Mouse (Mus musculus): ENCODE data around the gene 1700049E17Rik1.
"Not testable (repeated sequence)": the region's sequence is repeated elsewhere in the genome, so short reads cannot be mapped to it uniquely, and the experiment has no call there.

The 1700049E17Rik1 gene

DNA sequence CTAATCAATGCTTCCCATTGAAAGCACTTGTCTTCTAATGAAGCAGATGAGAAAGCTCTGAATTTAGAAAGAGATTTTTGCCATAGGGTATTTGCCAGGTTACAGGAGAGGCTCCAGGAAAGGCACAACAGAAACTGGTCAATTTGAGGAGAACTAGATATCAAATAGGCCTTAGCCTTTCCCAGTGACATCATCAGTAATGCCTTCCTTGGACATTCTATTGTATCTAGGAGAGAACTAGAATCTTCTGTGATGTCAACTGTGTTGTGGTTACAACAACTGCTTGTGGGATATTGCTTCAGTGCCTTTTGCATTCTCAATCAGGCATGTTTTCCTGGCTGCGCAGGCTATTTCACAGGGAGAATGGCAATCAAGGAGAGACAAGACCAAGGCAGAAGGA lies at the start of gene 1700049E17Rik1:
TSS of gene 1700049E17Rik1 (plus strand) at position 301 of the 400 bp plus-strand sequence.
- DNase-seq = not testable (repeated sequence)

DNA sequence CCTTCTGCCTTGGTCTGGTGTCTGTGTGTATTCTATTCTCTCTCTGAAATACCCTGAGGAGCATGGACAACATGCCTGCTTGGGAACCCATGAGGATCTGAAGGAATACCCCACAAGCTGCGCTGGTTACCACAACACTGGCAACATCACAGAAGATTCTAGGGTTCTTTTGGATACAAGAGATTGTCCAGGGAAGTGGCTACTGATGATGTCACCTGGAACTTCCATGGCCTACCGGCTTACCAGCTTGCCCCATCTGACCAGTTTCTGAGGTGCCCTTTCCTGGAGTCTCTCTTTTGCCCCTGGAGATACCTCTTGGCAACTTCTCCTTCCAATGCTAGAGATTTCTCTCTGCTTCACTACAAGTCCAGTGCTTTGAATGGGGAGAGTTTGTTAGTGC lies 17.6 kb upstream of the 1700049E17Rik1 start, which contains the start of gene Gm7980:
TSS of gene Gm7980 (minus strand) at position 101 of the 400 bp plus-strand sequence.
- not testable (repeated sequence) for DNase-seq

DNA sequence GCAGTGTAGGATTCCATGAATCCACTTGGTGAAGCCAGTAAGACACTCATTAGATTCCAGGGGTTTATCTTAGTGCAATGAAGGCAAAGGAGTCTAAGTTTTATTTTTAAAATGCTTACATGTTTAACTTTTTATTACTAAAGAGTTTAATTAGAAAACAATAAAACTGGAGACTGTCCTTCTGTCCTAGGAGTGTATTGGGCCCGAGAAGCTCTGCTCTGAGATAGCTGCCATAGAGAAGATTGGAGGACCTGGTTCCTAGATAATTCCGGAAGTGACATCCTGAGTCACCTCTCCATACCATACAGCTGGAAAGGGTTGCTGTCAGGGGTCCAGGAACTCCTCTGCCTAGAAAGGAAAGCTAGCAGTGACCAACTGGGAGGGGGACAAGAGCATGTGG lies 18.9 kb downstream of the 1700049E17Rik1 start, which contains the start of gene 1700024B05Rik:
TSS of gene 1700024B05Rik (plus strand) at position 301 of the 400 bp plus-strand sequence.
- DNase-seq = not testable (repeated sequence)

DNA sequence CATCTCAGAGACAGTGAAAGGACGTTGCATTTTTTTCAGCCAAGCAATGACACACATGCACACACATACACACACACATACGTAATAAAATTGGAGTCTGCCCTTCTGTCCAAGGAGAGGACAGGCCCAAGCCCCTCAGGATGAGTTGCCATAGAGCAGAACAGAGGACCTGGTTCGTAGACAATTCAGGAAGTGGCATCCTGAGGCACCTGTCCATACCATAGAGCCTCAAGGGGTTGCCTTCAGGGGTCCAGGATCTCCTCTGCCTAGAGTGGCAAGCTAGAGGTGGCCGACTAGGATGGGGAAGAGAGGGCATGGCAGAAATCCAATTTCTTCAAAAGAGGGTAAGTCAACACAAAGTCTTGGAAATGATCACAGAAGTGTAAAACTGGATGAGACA lies 39.3 kb downstream of the 1700049E17Rik1 start:
- not testable (repeated sequence) for DNase-seq

DNA sequence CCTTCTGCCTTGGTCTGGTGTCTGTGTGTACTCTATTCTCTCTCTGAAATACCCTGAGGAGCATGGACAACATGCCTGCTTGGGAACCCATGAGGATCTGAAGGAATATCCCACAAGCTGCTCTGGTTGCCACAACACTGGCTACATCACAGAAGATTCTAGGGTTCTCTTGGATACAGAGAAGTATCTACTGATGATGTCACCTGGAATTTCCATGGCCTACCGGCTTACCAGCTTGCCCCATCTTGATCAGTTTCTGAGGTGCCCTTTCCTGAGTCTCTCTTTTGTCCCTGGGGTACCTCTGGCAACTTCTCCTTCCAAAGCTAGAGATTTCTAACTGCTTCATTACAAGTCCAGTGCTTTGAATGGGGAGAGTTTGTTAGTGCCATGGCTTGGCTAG lies 43.1 kb downstream of the 1700049E17Rik1 start, which contains the start of gene Gm6401:
TSS of gene Gm6401 (minus strand) at position 101 of the 400 bp plus-strand sequence.
- not testable (repeated sequence) for DNase-seq

DNA sequence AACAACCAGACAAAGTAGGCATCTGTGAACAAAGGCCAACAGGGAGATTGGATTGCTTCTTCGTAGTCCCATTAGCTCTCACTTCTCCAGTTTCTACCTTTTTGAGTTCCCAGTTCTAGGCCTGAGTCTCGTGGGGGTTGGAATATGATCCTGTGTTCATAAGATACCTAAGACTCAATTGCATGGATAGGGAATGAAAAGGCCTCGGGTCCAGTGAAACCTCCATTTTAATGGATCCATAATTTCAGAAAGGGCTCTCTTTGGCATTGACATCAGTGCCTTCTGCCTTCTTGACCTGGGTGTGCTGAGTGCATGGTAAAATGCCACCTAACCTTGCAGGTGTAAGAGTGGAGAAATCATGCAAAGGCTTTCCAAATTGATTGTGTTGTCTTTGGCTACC lies 43.8 kb downstream of the 1700049E17Rik1 start:
- not testable (repeated sequence) for DNase-seq

Measured in kidney, postnatal 14 days (tissue).